ENCODE assay signal across 18 mouse cellular contexts in the genomic region with DNA sequence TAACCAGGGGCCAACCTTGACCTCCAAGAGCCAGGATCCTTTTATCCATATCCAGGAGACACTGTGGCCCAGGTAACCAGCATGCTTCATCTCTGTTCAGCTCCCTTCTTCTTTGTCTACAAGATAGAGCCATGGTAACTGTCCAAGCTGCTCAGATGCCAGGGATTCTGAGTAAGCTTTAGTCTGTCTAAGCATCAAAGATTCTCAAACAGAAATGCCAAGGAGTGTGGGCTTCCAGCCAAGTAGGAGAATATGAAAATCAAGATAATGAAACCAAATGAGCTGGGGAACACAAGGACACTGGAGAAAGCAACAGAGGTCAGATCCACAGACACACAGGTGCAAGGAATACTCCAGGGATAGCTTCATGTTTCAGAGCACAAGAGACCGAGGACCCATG. TPM values are rescaled to one million over a fixed set of nuclear protein-coding genes. Genes with fewer than 3 reads are reported as not detected.
DNase-seq lines count a peak whose midpoint lies in the region; ATAC-seq lines count a peak whose summit lies in the region.
"Had no signal": no experiment of that assay in that cellular context is flagged by ENCODE, and none has a peak within 500 bp of the region (broad histone marks: within the 10 kb centered on the region; RNA-seq: fewer than 3 reads in every experiment).

No protein-coding gene starts in this region.

- H3K27ac ChIP-seq in kidney, embryonic 15.5 days: no peak overlapping the region
- H3K27ac ChIP-seq: embryonic facial prominence, embryonic 10.5 days; gastrocnemius, adult 2 months; heart, embryonic 10.5 days; hindbrain, embryonic 10.5 days; lung, embryonic 15.5 days; midbrain, embryonic 12.5 days had no signal

- no peak overlapping the region for H3K9ac ChIP-seq in kidney, embryonic 15.5 days
- H3K9ac ChIP-seq: lung, embryonic 15.5 days; midbrain, embryonic 12.5 days had no signal

- intact Hi-C loops in left cerebral cortex, postnatal 10 days (cut with DNase I): no loop called here

- no peaks in the 10 kb centered on the region for H3K9me3 ChIP-seq in kidney, embryonic 15.5 days (replicated peaks)
- H3K9me3 ChIP-seq: embryonic facial prominence, embryonic 10.5 days; heart, embryonic 10.5 days; hindbrain, embryonic 10.5 days; lung, embryonic 15.5 days; midbrain, embryonic 12.5 days had no signal

- no peaks in the 10 kb centered on the region for H3K36me3 ChIP-seq in kidney, embryonic 15.5 days
- H3K36me3 ChIP-seq: embryonic facial prominence, embryonic 10.5 days; heart, embryonic 10.5 days; hindbrain, embryonic 10.5 days; lung, embryonic 15.5 days; midbrain, embryonic 12.5 days had no signal

- H3K27me3 ChIP-seq in kidney, embryonic 15.5 days: no peaks in the 10 kb centered on the region
- H3K27me3 ChIP-seq: lung, embryonic 15.5 days; midbrain, embryonic 12.5 days had no signal

- H3K4me3 ChIP-seq in kidney, embryonic 15.5 days (replicated peaks): no peak overlapping the region
- H3K4me3 ChIP-seq: embryonic facial prominence, embryonic 10.5 days; gastrocnemius, adult 2 months; heart, embryonic 10.5 days; hindbrain, embryonic 10.5 days; lung, embryonic 15.5 days; midbrain, embryonic 12.5 days had no signal

- H3K4me1 ChIP-seq in kidney, embryonic 15.5 days: no peaks in the 10 kb centered on the region
- H3K4me1 ChIP-seq: embryonic facial prominence, embryonic 10.5 days; heart, embryonic 10.5 days; hindbrain, embryonic 10.5 days; lung, embryonic 15.5 days; midbrain, embryonic 12.5 days had no signal

- DNase-seq in right cerebral cortex, adult 18-20 months: peak; percentile 62
- DNase-seq in right cerebral cortex, postnatal 25 days: no peak
- peak; percentile 27 to 80 for DNase-seq in frontal cortex, adult 2 months (ENCODE audit: extremely low spot score in 1 of 2, low spot score in 1 of 2)
- peak; percentile 27 to 61 for DNase-seq in left cerebral cortex, postnatal 10 days (ENCODE audit: extremely low spot score in 1 of 2, low spot score in 2 of 2)
- DNase-seq in gastrocnemius, adult 8-10 months (ENCODE audit: low spot score in 2 of 2): no peak
- DNase-seq in lung, postnatal 36 days: no peak
- DNase-seq: gastrocnemius, adult 2 months; kidney, adult 11 months; liver; thymus, adult 2 months had no signal

- 75% methylated on average over 1 of the region's 1 CpGs for WGBS in kidney, embryonic 15.5 days

- no peak for ATAC-seq in kidney, embryonic 15.5 days (replicated peaks; ENCODE audit: low FRiP score)

- no peak overlapping the region for H3K4me2 ChIP-seq in kidney, embryonic 15.5 days
- H3K4me2 ChIP-seq: lung, embryonic 15.5 days; midbrain, embryonic 12.5 days had no signal

RNA-seq across cellular contexts. Expression of gene 5530401A14Rik, which starts 45.7 kb away (rescaled TPM):
- 0.17 and 0.24 TPM in 2 replicates for polyA plus RNA-seq in frontal cortex, adult 2 months (2012; rRNA removed)
- under 1 TPM in 1 of 2 experiments, not detected in 1; 0.12 TPM for total RNA-seq in left cerebral cortex, postnatal 10 days (2021)
- under 1 TPM in 3 of 4 experiments, not detected in 1; 0.12 to 0.13 (median 0.12) TPM for total RNA-seq in gastrocnemius, adult 8-10 months (2022)
- polyA plus RNA-seq in kidney, embryonic 15.5 days (2015; fragmentation: Nextera tagmentation; extraction: Ambion mirVana): 0.04 TPM in 1 of 2 replicates, not detected in the other
- total RNA-seq: CH12.LX had no signal
- polyA plus RNA-seq: heart, embryonic 10.5 days; lung, embryonic 15.5 days; neural tube, embryonic 11.5 days; thymus, adult 2 months had no signal

Comparison
In these comparisons a context has a peak if more than half of its experiments do, and no peak if none do; other contexts are left out.
1. DNase-seq: peak in right cerebral cortex, adult 18-20 months (single experiment), frontal cortex, adult 2 months (2 of 2) and left cerebral cortex, postnatal 10 days (2 of 2); none in right cerebral cortex, postnatal 25 days (single experiment), gastrocnemius, adult 8-10 months (0 of 2) and lung, postnatal 36 days (single experiment).